ENCODE assay signal across 18 mouse cellular contexts in the genomic region with DNA sequence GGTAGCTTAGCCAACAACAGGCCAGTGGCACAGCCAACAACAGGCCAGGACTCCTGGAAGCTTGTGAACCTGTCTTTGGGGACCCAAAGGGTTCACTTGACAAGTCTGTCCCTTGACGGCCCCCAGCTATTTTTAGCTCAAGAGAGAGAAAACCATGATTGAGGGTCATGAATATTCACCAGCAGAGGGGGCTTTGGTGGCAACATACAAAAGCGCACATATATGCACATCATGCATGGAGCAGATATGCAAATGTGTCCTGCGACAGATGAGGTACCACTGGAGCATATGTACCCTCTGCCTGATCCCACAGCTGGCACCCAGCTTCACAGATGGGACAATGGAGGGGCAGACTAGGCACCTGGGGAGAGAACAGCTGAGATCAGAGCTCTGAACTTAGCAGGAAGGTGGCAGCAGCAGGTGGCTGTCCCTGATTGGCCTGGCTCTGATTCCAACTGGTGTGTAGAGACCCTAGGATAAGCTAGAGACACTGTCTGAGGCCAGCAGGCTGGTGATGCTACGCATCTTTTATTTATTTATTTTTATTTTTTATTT. TPM values are rescaled to one million over a fixed set of nuclear protein-coding genes. Genes with fewer than 3 reads are reported as not detected.
DNase-seq lines count a peak whose midpoint lies in the region; ATAC-seq and TF ChIP-seq lines count a peak whose summit lies in the region.
"Had no signal": no experiment of that assay in that cellular context is flagged by ENCODE, and none has a peak within 500 bp of the region (broad histone marks: within the 10 kb centered on the region; RNA-seq: fewer than 3 reads in every experiment).

No protein-coding gene starts in this region.

- no peak for DNase-seq in forebrain, embryonic 10.5 days (ENCODE audit: extremely low spot score, low spot score)
- DNase-seq in kidney, postnatal 0 days (ENCODE audit: low spot score): no peak
- DNase-seq in kidney, adult 8-10 months: no peak
- no peak for DNase-seq in midbrain, postnatal 0 days (ENCODE audit: low spot score)
- no peak for DNase-seq in frontal cortex, postnatal 14 days (ENCODE audit: low spot score in 2 of 2)
- DNase-seq: adrenal gland, postnatal 25 days; cerebellum, adult 9-10 months; gastrocnemius, postnatal 14 days; kidney, adult 18-20 months; layer of hippocampus, postnatal 36 days; liver, embryonic 13.5 days; lung, postnatal 36 days had no signal

- no peak overlapping the region for H3K4me3 ChIP-seq in forebrain, embryonic 10.5 days
- no peak overlapping the region for H3K4me3 ChIP-seq in forebrain, embryonic 16.5 days (replicated peaks; ENCODE audit: low read length)
- H3K4me3 ChIP-seq in kidney, postnatal 0 days (replicated peaks; ENCODE audit: low read depth, low read length): no peak overlapping the region
- H3K4me3 ChIP-seq in midbrain, postnatal 0 days (ENCODE audit: low read depth, low read length): no peak overlapping the region
- no peak overlapping the region for H3K4me3 ChIP-seq in midbrain, embryonic 16.5 days (ENCODE audit: low read depth, low read length)
- H3K4me3 ChIP-seq in stomach, embryonic 16.5 days (replicated peaks; ENCODE audit: low read length): no peak overlapping the region
- H3K4me3 ChIP-seq: hindbrain, embryonic 13.5 days; liver, embryonic 13.5 days had no signal

- no peak overlapping the region for H3K4me2 ChIP-seq in forebrain, embryonic 16.5 days (ENCODE audit: low read length)
- no peak overlapping the region for H3K4me2 ChIP-seq in kidney, postnatal 0 days (ENCODE audit: low read length)
- H3K4me2 ChIP-seq in midbrain, postnatal 0 days (ENCODE audit: low read depth, low read length, poor library complexity, severe bottlenecking): no peak overlapping the region
- H3K4me2 ChIP-seq in midbrain, embryonic 16.5 days (ENCODE audit: low read length): no peak overlapping the region
- H3K4me2 ChIP-seq in stomach, embryonic 16.5 days (ENCODE audit: low read depth, low read length): no peak overlapping the region
- H3K4me2 ChIP-seq: hindbrain, embryonic 13.5 days; liver, embryonic 13.5 days had no signal

- peaks cover 58% of the 10 kb centered on the region for H3K4me1 ChIP-seq in forebrain, embryonic 10.5 days
- H3K4me1 ChIP-seq in forebrain, embryonic 16.5 days (replicated peaks; ENCODE audit: control insufficient read depth, insufficient read depth, low read length): peaks cover 27% of the 10 kb centered on the region
- H3K4me1 ChIP-seq in kidney, postnatal 0 days (replicated peaks; ENCODE audit: insufficient read depth, low read length): peaks cover 24% of the 10 kb centered on the region
- H3K4me1 ChIP-seq in midbrain, postnatal 0 days (ENCODE audit: insufficient read depth, low read length): peaks cover 8% of the 10 kb centered on the region; the same call in 1 of the 2 replicates
- H3K4me1 ChIP-seq in midbrain, embryonic 16.5 days (ENCODE audit: control insufficient read depth, insufficient read depth, low read length): peaks cover 20% of the 10 kb centered on the region
- peaks cover 47% of the 10 kb centered on the region for H3K4me1 ChIP-seq in stomach, embryonic 16.5 days (ENCODE audit: control insufficient read depth, insufficient read depth, low read length)

- peaks cover 79% of the 10 kb centered on the region for H3K36me3 ChIP-seq in forebrain, embryonic 10.5 days (replicated peaks)
- H3K36me3 ChIP-seq in forebrain, embryonic 16.5 days (ENCODE audit: control insufficient read depth, insufficient read depth): peaks cover 8% of the 10 kb centered on the region; the same call in 1 of the 2 replicates
- H3K36me3 ChIP-seq in kidney, postnatal 0 days (ENCODE audit: insufficient read depth, low read length): peaks cover 32% of the 10 kb centered on the region
- peaks cover 41% of the 10 kb centered on the region for H3K36me3 ChIP-seq in midbrain, postnatal 0 days (ENCODE audit: insufficient read depth, low read length)
- peaks cover 12% of the 10 kb centered on the region for H3K36me3 ChIP-seq in midbrain, embryonic 16.5 days (ENCODE audit: control insufficient read depth, insufficient read depth, low read length)
- H3K36me3 ChIP-seq in stomach, embryonic 16.5 days (ENCODE audit: control insufficient read depth, insufficient read depth, low read length): peaks cover 8% of the 10 kb centered on the region
- H3K36me3 ChIP-seq: liver, embryonic 13.5 days had no signal

- H3K27me3 ChIP-seq in forebrain, embryonic 10.5 days (ENCODE audit: poor library complexity, severe bottlenecking): no peaks in the 10 kb centered on the region
- H3K27me3 ChIP-seq in forebrain, embryonic 16.5 days (replicated peaks; ENCODE audit: control insufficient read depth, insufficient read depth, low read length): no peaks in the 10 kb centered on the region
- H3K27me3 ChIP-seq in kidney, postnatal 0 days (ENCODE audit: insufficient read depth, low read length): no peaks in the 10 kb centered on the region
- no peaks in the 10 kb centered on the region for H3K27me3 ChIP-seq in midbrain, postnatal 0 days (ENCODE audit: insufficient read depth, low read length)
- H3K27me3 ChIP-seq in midbrain, embryonic 16.5 days (ENCODE audit: control insufficient read depth, insufficient read depth, low read depth, low read length): no peaks in the 10 kb centered on the region
- no peaks in the 10 kb centered on the region for H3K27me3 ChIP-seq in stomach, embryonic 16.5 days (ENCODE audit: control insufficient read depth, insufficient read depth, low read length)

- H3K27ac ChIP-seq in forebrain, embryonic 10.5 days: peak overlapping the region; percentile 46
- H3K27ac ChIP-seq in forebrain, embryonic 16.5 days (ENCODE audit: low read length): no peak overlapping the region
- H3K27ac ChIP-seq in kidney, postnatal 0 days: no peak overlapping the region
- H3K27ac ChIP-seq in midbrain, postnatal 0 days (ENCODE audit: low read depth, low read length): no peak overlapping the region
- H3K27ac ChIP-seq in midbrain, embryonic 16.5 days (ENCODE audit: low read length): no peak overlapping the region
- H3K27ac ChIP-seq in stomach, embryonic 16.5 days (ENCODE audit: low read length): no peak overlapping the region
- H3K27ac ChIP-seq: hindbrain, embryonic 13.5 days; liver, embryonic 13.5 days had no signal

- peak; percentile 45; the same call in 1 of the 2 replicates for TF ChIP-seq CTCF in kidney, postnatal 0 days (IDR thresholded peaks at IDR 0.05; ENCODE audit: low read depth)
- TF ChIP-seq CTCF in midbrain, postnatal 0 days (IDR thresholded peaks at IDR 0.05): peak; percentile 52

- WGBS in forebrain, embryonic 10.5 days: 84% methylated on average over 4 of the region's 4 CpGs
- WGBS in forebrain, embryonic 16.5 days: 49% methylated on average over 4 of the region's 4 CpGs
- 75% methylated on average over 4 of the region's 4 CpGs for WGBS in kidney, postnatal 0 days
- 54% methylated on average over 4 of the region's 4 CpGs for WGBS in midbrain, postnatal 0 days
- WGBS in midbrain, embryonic 16.5 days: 44% methylated on average over 4 of the region's 4 CpGs
- WGBS in stomach, embryonic 16.5 days: 66% methylated on average over 4 of the region's 4 CpGs

- H3K9ac ChIP-seq in forebrain, embryonic 16.5 days (replicated peaks; ENCODE audit: low read depth, low read length): no peak overlapping the region
- no peak overlapping the region for H3K9ac ChIP-seq in kidney, postnatal 0 days (ENCODE audit: low read depth, low read length)
- no peak overlapping the region for H3K9ac ChIP-seq in midbrain, postnatal 0 days (replicated peaks; ENCODE audit: low read length, poor library complexity, severe bottlenecking)
- H3K9ac ChIP-seq in midbrain, embryonic 16.5 days (ENCODE audit: low read depth, low read length): no peak overlapping the region
- H3K9ac ChIP-seq in stomach, embryonic 16.5 days (ENCODE audit: low read length): 0 out of 2 replicates have a peak overlapping the region, but pooled peaks have one; percentile 24
- H3K9ac ChIP-seq: hindbrain, embryonic 13.5 days; liver, embryonic 13.5 days had no signal

- ATAC-seq in forebrain, embryonic 16.5 days: no peak
- ATAC-seq in kidney, postnatal 0 days (replicated peaks; ENCODE audit: low FRiP score, low read depth): no peak
- no peak for ATAC-seq in midbrain, postnatal 0 days (ENCODE audit: low FRiP score)
- no peak for ATAC-seq in midbrain, embryonic 16.5 days
- ATAC-seq in stomach, embryonic 16.5 days (ENCODE audit: insufficient read depth, low FRiP score): no peak

- H3K9me3 ChIP-seq in forebrain, embryonic 10.5 days: no peaks in the 10 kb centered on the region
- no peaks in the 10 kb centered on the region for H3K9me3 ChIP-seq in forebrain, embryonic 16.5 days (ENCODE audit: control insufficient read depth, low read length)
- H3K9me3 ChIP-seq in kidney, postnatal 0 days (replicated peaks; ENCODE audit: low read length): no peaks in the 10 kb centered on the region
- H3K9me3 ChIP-seq in midbrain, postnatal 0 days (ENCODE audit: low read length): no peaks in the 10 kb centered on the region
- H3K9me3 ChIP-seq in midbrain, embryonic 16.5 days (replicated peaks; ENCODE audit: control insufficient read depth, low read length, poor library complexity, severe bottlenecking): no peaks in the 10 kb centered on the region
- H3K9me3 ChIP-seq in stomach, embryonic 16.5 days (replicated peaks; ENCODE audit: control insufficient read depth, low read length): no peaks in the 10 kb centered on the region
- H3K9me3 ChIP-seq: hindbrain, embryonic 13.5 days; liver, embryonic 13.5 days had no signal

RNA-seq across cellular contexts. Expression of gene Gnat1, which starts 14.0 kb away (rescaled TPM):
- 3.9 and 4.1 TPM in 2 replicates for polyA plus RNA-seq in forebrain, embryonic 10.5 days (2016; fragmentation: Nextera tagmentation; extraction: Ambion mirVana)
- polyA plus RNA-seq in forebrain, embryonic 16.5 days (2015; fragmentation: Nextera tagmentation; extraction: Ambion mirVana): 1.2 and 1.4 TPM in 2 replicates
- 0.89 and 1.2 TPM in 2 replicates for polyA plus RNA-seq in kidney, postnatal 0 days (2015; fragmentation: Nextera tagmentation; extraction: Ambion mirVana)
- total RNA-seq in midbrain, postnatal 0 days (2014; rRNA removed): 0.52 and 0.55 TPM in 2 replicates
- polyA plus RNA-seq in midbrain, postnatal 0 days (2015; fragmentation: Nextera tagmentation; extraction: Ambion mirVana): 2.3 and 2.6 TPM in 2 replicates
- polyA plus RNA-seq in midbrain, embryonic 16.5 days (2015; fragmentation: Nextera tagmentation; extraction: Ambion mirVana): 1.6 and 2.2 TPM in 2 replicates
- 0.42 and 2.0 TPM in 2 replicates for polyA plus RNA-seq in stomach, embryonic 16.5 days (2015; fragmentation: Nextera tagmentation; extraction: Ambion mirVana)
- total RNA-seq: adrenal gland, postnatal 25 days; CH12.LX; gastrocnemius, postnatal 14 days; layer of hippocampus, postnatal 36 days; monocyte, adult 5-6 weeks had no signal

RNA-seq across cellular contexts. Expression of gene Sema3f, which starts 16.8 kb away (rescaled TPM):
- polyA plus RNA-seq in forebrain, embryonic 10.5 days (2016; fragmentation: Nextera tagmentation; extraction: Ambion mirVana): 10.0 and 11.2 TPM in 2 replicates
- polyA plus RNA-seq in forebrain, embryonic 16.5 days (2015; fragmentation: Nextera tagmentation; extraction: Ambion mirVana): 11.0 and 14.9 TPM in 2 replicates
- 16.2 and 17.3 TPM in 2 replicates for polyA plus RNA-seq in kidney, postnatal 0 days (2015; fragmentation: Nextera tagmentation; extraction: Ambion mirVana)
- total RNA-seq in midbrain, postnatal 0 days (2014; rRNA removed): 115 and 120 TPM in 2 replicates
- 13.5 and 14.1 TPM in 2 replicates for polyA plus RNA-seq in midbrain, postnatal 0 days (2015; fragmentation: Nextera tagmentation; extraction: Ambion mirVana)
- 16.6 and 19.2 TPM in 2 replicates for polyA plus RNA-seq in midbrain, embryonic 16.5 days (2015; fragmentation: Nextera tagmentation; extraction: Ambion mirVana)
- polyA plus RNA-seq in stomach, embryonic 16.5 days (2015; fragmentation: Nextera tagmentation; extraction: Ambion mirVana): 15.1 and 16.8 TPM in 2 replicates
- total RNA-seq: monocyte, adult 5-6 weeks had no signal

RNA-seq across cellular contexts. Expression of gene Slc38a3, which starts 24.2 kb away (rescaled TPM):
- 8.8 and 9.0 TPM in 2 replicates for polyA plus RNA-seq in forebrain, embryonic 10.5 days (2016; fragmentation: Nextera tagmentation; extraction: Ambion mirVana)
- polyA plus RNA-seq in forebrain, embryonic 16.5 days (2015; fragmentation: Nextera tagmentation; extraction: Ambion mirVana): 30.4 and 32.6 TPM in 2 replicates
- polyA plus RNA-seq in kidney, postnatal 0 days (2015; fragmentation: Nextera tagmentation; extraction: Ambion mirVana): 12.9 and 14.7 TPM in 2 replicates
- total RNA-seq in midbrain, postnatal 0 days (2014; rRNA removed): 70.0 and 94.5 TPM in 2 replicates
- polyA plus RNA-seq in midbrain, postnatal 0 days (2015; fragmentation: Nextera tagmentation; extraction: Ambion mirVana): 37.6 and 44.6 TPM in 2 replicates
- 31.1 and 34.0 TPM in 2 replicates for polyA plus RNA-seq in midbrain, embryonic 16.5 days (2015; fragmentation: Nextera tagmentation; extraction: Ambion mirVana)
- 13.0 and 15.1 TPM in 2 replicates for polyA plus RNA-seq in stomach, embryonic 16.5 days (2015; fragmentation: Nextera tagmentation; extraction: Ambion mirVana)
- total RNA-seq: monocyte, adult 5-6 weeks had no signal

RNA-seq across cellular contexts. Expression of gene Gnai2, which starts 58.3 kb away (rescaled TPM):
- polyA plus RNA-seq in forebrain, embryonic 10.5 days (2016; fragmentation: Nextera tagmentation; extraction: Ambion mirVana): 526 and 533 TPM in 2 replicates
- polyA plus RNA-seq in forebrain, embryonic 16.5 days (2015; fragmentation: Nextera tagmentation; extraction: Ambion mirVana): 299 and 316 TPM in 2 replicates
- polyA plus RNA-seq in kidney, postnatal 0 days (2015; fragmentation: Nextera tagmentation; extraction: Ambion mirVana): 351 and 359 TPM in 2 replicates
- 224 and 241 TPM in 2 replicates for total RNA-seq in midbrain, postnatal 0 days (2014; rRNA removed)
- polyA plus RNA-seq in midbrain, postnatal 0 days (2015; fragmentation: Nextera tagmentation; extraction: Ambion mirVana): 260 and 264 TPM in 2 replicates
- polyA plus RNA-seq in midbrain, embryonic 16.5 days (2015; fragmentation: Nextera tagmentation; extraction: Ambion mirVana): 278 and 281 TPM in 2 replicates
- polyA plus RNA-seq in stomach, embryonic 16.5 days (2015; fragmentation: Nextera tagmentation; extraction: Ambion mirVana): 308 and 311 TPM in 2 replicates
